Mouse (Mus musculus) thymus, adult 2 months (tissue): ENCODE measurements around the gene Ado.

Source experiments
- CTCF ChIP-seq: fragments of 200-500 bp; IDR thresholded peaks from 2 replicates; pipeline ENCODE4 v1.5.1; 2012; ENCODE audit warnings: mild to moderate bottlenecking, control low read depth, low read length, moderate library complexity, borderline replicate concordance; ENCODE audit not compliant: control insufficient read depth, poor library complexity, insufficient read depth; ENCODE audit errors: extremely low read depth
- POLR2A ChIP-seq: fragments of 200-500 bp; IDR thresholded peaks from 2 replicates; pipeline ENCODE4 v1.6.1; 2012; ENCODE audit warnings: mild to moderate bottlenecking, low read length, control low read depth, moderate library complexity; ENCODE audit not compliant: control insufficient read depth, poor library complexity, insufficient read depth; ENCODE audit errors: extremely low read depth

DNA sequence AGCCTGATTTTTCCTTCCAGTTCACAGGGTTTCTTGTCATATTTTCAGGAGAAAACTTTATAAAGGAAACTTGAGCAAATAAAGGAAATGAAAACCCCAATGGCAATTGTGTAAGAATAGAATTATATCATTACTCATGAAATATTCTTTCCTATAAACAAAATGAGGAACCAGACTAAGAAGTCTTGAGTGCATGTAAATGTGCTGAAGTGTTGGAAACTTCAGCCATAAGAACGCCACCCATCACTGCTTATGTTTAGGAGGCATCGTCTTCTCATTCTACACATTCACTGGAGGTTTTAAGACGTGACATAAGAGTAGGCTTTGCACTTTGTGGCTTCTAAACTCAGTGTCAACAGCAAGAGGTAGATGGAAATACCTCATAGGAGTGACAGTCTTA lies 46.5 kb upstream of the Ado start:
- TF ChIP-seq CTCF (no peak), POLR2A (no peak)
